Mouse (Mus musculus) ES-E14 (cell line): ENCODE results near the gene Ap3d1.

Experiments used
- HCFC1 ChIP-seq: IDR thresholded peaks from 2 replicates; pipeline ENCODE4 v1.6.1; 2012; ENCODE audit warnings: low read length, inconsistent platforms, borderline replicate concordance; ENCODE audit not compliant: insufficient read depth
- MAFK ChIP-seq: IDR thresholded peaks from 2 replicates; pipeline ENCODE4 v1.6.1; 2014; ENCODE audit warnings: mild to moderate bottlenecking, low read depth, low read length, inconsistent platforms; ENCODE audit not compliant: insufficient read depth

DNA sequence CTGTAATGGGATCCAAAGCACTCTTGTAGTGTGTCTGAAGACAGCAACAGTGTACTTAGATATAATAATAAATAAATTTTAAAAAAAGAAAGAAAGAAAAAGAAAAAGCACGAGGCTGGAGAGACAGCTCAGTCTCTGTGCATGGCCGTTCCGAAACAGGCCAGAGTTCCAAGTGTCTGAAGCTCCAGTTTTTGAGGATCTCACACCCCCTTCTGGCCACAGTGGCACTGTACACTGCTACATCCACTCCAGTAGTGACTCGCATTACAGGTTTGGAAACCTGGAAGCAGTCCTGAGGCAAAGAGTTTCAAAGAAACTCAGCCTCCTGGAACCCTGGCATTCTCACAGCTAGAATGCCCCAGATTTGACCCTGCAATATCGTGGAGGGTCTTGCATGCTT lies 54.2 kb downstream of the Ap3d1 start:
- TF ChIP-seq HCFC1, result no peak
- TF ChIP-seq MAFK, result no peak
